Mouse (Mus musculus) mesoderm, embryonic 11.5 days (tissue): ENCODE results near the gene 2210017I01Rik.

Experiments
- DNase-seq: peaks from one replicate; pipeline ENCODE4 v3.0.0-alpha.2; 2012; ENCODE audit warnings: low read depth, low spot score

2210017I01Rik gene

DNA sequence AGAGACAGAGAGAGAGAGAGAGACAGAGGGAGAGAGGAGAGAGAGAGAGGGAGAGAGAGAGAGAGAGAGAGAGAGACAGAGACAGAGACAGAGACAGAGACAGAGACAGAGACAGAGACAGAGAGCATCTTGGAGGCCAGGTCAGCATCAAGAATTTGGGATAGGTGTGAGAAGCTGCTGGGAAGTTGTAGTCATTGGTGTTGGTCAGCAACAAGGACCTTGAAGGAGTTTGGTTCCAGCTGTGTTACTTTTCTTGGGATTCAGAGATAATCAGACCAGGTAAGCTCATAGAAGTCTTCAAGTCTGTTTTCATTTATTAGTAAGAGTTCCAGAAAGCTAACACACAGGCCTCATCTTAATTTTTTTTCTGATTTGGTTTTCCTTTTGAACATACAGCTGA, at the start of gene 2210017I01Rik:
Gene 2210017I01Rik, minus strand, starts transcription at position 101 of the 400 bp plus-strand sequence.
- DNase-seq = no peak

DNA sequence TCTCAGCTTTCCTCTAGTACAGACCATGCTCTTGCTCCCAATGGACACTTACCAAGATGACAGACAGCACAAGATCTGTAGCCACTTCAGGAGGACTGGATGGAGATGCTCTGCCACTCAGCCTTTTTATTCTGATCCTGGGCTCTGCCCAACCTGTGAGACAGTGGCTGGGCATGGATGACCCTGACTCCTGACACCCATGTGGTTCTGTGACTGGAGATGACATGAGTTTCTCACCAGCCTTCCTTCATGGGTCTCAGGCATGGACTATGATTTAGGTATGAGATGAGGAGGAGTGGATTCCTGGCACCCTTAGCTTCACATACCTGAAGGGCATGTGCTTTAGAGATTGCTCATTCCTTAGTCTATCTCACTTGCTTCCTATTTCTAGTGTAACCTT, 49.5 kb upstream of the 2210017I01Rik start, which contains the start of gene Lce1b:
Gene Lce1b, minus strand, starts transcription at position 101 of the 400 bp plus-strand sequence.
- DNase-seq = no peak

DNA sequence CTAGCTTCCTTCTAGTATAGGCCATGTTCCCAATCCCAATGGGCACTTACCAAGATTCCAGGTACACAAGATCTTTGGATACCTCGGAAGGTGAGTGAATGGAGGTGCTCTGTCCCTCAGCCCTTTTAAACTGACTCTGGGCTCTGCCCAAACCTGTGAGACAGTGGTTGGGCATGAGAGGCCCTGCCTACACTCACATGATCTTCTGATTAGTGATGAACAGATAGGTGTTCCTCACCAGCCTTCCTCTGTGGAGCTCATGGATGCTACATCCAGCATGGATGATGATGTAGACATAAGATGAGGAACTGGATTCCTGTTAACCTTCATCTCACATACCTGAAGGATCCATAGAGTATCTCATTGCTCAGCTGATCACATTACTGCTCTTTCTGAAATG, 40.9 kb upstream of the 2210017I01Rik start, which contains the start of gene Lce1a1:
Gene Lce1a1, minus strand, starts transcription at position 101 of the 400 bp plus-strand sequence.
- DNase-seq = no peak

DNA sequence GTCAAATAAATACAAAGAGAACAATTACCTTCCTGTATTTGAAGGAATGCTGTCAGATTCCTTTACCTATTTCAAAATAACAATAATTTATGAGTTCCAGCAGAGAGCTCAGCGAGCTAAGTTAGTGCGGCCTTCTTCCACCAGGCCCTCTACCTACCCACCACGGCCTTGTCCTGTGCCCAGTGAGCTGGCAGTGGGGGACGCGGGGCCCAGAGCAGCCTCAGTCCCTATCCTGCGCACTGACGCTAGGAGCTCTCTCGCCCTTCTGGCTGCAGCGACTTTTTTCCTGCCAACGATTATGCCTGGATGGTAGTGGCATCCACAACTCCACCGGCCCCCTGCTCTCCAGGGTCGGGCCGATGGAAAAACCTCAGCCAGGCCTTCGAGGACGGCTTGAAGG, 32.6 kb upstream of the 2210017I01Rik start:
- no peak for DNase-seq

DNA sequence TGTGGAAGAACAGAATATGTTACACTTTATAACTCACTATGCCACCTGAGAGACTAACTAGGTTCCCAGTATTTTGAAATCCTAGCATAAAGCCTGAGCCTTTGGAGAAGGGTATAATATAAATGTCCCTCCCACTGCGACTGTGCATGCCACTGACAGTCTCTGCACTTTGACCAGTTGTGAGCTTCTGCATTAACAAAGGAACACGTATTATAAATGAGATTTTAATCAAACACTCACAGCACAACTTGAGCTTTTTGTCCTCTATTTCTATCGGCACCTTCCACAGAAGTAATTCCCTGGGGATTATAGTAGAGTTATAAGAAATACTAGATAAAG, 31.3 kb upstream of the 2210017I01Rik start:
- no peak for DNase-seq

DNA sequence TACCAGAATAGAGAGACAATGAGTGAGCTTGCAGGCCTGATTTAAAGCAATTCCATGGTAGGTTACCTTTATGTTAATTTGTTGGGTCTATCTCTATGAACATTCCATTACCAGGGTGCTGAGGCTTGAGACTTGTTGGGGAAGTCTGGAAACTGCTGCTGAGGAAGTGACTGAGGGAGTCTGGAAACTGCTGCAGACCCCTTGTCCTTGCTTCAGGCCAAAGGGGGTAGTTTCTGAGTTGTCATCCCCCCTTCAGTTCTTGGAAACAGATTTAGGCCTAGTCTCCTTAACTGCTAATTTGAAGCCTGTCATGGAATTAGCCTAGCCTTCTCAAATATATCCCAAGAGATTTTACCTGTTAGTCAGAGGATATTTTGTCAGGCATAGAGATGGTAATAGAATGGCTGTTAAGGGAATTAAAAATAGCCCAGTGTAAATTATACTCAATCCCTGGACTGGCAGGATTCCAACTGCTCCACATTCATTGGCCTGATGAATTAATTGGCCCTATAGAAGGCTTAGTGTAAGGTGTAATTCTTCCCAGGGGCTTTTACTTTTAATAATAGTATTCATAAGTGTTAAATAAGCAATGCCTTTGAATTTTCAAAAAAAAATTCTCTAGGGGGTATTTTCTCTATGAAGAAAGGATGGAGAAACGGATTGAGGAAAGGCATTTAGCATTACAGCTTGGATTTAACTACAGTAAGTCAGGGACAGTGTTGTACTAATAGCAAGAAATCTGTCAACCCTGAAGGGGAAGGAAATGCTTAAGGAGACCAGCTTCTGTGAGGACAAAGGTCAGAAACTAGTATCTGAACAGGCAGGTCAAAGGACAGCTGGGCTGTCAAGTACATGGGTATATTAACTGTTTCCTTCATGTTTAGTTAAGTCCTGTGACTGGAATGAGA, 30.7 kb upstream of the 2210017I01Rik start:
- DNase-seq = peak; percentile 6

DNA sequence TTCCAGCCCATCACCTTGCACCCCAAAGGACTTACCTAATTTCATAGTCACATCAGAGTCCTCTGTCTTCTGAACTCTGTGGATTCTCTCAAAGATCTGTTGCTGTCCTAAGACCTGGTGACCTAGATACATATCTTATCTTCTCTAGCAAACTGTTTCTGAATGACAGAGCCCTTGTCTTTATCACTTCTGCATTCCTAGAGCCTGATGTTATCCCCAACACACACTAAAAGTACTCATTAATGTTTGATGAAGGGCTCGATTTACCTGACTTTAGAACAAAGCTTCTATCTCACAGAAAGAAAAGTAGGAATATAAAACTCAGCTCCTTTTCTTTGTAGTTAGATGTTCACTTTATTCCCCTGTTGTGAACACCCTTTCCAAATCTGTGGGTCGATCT, 14.3 kb upstream of the 2210017I01Rik start, which contains the start of gene Lce6a:
Gene Lce6a, minus strand, starts transcription at position 101 of the 400 bp plus-strand sequence.
- DNase-seq = no peak

DNA sequence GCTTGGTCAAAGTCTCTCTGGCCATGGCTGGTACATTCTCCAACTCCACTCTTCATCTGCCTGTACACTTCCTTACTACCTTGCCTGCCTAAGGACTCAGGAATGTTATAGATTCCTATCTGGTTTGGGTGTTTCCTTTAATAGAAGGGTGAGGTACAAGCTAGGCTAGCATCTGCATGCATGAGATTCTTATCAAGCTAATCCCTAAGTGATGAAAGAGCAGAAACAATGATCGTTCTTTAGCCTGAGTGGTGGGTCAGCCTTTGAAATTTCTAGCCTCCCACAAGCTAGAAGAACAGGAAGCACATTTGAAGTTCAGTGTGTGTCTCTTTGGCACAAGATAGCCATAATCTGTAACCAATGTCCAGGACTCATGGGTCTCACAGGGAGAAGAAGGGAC, 2.5 kb upstream of the 2210017I01Rik start:
- no peak for DNase-seq

DNA sequence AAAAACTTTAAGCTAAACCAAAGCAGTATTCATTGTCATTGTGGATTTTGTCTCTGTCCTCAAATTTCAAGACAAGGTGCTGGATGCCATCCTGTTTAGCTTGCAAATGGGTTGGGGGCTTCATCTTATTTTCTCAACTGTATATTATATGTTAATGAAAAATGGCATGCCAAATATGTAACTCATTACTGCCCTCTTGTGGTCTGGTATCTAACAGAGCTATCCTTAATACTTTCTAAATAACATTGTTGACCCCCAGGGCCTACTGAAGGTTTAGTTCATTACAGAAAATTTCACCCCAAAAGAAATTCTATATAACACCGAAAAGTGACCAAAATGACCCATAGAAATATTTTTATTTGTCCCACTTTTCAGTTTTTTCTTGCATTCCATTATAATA, 5.1 kb downstream of the 2210017I01Rik start:
- DNase-seq = peak; percentile 29

DNA sequence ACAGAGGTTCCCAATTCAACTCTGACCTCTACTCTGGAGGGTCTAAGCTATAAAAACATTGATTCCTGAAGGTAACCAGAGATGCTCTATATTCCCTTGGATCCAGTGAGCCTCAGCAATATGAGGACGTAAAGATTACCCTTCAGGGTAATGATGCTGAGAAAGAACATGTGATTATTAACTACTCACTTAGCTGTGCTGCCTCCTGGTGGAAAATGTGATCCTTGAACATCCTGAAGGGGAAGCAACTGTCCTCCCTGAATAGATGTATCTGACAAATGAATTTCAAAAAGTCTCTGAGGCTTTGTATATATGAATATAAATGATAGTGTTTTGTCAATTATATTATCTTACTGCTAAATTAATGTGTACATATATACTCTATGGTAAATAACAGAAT, 6.8 kb downstream of the 2210017I01Rik start:
- no peak for DNase-seq

DNA sequence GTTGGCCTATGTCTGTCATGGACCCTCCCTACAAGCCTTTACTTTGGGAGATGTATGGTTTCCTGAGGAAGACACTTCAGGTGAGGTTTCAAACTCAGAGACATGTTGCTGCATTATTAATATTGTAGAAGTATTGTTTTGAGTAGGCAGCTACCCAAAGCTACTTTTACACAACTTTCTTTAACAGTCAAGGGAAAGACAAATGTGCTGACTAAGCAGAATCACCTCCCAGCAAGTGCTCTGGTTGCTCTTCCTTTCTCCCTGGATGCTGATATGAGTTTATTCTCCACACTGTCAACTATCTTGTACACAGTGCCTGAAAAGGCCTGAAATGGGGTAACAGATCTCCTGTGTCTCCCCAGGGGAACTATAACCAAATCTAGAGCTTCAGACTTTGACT, 7.3 kb downstream of the 2210017I01Rik start:
- no peak for DNase-seq

DNA sequence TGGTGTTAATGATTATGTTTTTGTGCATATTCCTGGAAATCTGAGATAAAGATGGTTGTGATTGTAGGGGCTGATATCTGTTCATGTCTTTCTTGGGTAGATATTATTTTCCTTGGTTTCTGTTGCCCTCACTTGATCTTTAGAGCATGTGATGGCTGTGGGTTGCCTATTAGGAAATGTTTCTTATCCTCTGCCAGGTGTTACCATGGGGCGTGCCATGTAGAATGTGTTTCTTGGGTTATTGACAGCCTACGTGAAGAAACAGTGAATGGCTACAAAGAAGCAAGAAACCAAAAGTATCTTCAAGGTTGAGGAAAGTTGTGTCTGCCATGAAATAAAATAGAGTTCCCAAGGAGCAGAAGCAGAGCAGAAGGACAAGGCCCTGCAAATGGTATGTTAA, 8.9 kb downstream of the 2210017I01Rik start:
- DNase-seq = no peak

DNA sequence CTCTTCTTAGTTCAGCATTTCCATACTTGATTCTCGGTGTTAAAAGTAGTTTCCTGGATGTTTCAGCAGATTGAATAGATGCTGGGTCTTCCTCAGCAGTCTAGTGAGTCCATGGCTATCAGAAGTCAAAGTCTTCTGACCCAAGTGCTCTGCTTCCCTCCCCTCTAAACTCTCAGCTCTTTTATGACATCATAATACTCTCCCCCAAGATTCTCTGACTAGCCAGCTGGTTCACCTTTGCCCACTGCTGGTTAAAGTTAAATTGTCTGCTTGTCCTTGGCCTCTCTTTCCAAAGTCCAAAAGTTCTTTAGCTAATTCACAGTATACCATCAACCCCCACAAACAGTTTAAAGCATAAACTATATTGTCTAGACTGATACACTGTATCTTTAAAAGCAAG, 18.4 kb downstream of the 2210017I01Rik start, which contains the start of gene Smcp:
Gene Smcp, minus strand, starts transcription at position 140 of the 400 bp plus-strand sequence.
- no peak for DNase-seq

DNA sequence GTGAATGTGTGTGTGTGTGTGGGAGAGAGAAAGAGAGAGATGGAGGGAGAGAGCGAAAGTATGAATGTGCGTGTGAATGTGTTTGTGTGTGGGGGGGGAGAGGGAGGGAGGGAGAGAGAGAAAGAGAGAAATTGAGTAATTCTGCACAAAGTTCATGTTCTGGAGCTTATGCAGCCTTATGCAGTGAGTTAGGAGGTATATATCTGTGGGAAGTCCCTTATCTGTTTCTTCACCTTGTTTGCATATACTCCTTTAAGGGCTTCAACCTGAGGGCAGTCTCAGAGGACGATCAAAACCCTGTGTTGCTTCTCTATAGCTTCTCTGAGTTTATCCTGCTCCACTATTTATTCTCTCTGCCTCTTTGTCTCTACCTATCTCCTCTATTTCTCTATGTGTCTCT, 20.1 kb downstream of the 2210017I01Rik start:
- DNase-seq = no peak

DNA sequence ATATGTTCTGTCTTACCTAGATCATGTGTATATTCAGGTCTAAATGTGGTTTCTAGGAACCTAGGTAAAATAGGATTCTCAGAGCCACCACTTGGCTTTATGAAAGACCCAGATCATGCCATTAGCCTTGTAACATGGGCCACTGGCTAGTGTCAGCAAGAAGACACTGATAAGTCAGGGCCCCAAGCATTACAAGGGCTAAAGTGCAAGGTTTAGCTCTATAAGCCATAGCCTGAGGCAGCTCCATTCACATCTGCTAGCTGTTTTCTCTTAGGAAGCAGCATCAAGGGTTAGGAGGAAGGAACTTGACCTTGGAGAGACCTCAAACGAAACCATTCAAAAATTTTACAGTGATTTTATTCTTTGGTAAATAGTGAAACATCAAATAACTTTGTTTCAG, 22.2 kb downstream of the 2210017I01Rik start:
- no peak for DNase-seq

DNA sequence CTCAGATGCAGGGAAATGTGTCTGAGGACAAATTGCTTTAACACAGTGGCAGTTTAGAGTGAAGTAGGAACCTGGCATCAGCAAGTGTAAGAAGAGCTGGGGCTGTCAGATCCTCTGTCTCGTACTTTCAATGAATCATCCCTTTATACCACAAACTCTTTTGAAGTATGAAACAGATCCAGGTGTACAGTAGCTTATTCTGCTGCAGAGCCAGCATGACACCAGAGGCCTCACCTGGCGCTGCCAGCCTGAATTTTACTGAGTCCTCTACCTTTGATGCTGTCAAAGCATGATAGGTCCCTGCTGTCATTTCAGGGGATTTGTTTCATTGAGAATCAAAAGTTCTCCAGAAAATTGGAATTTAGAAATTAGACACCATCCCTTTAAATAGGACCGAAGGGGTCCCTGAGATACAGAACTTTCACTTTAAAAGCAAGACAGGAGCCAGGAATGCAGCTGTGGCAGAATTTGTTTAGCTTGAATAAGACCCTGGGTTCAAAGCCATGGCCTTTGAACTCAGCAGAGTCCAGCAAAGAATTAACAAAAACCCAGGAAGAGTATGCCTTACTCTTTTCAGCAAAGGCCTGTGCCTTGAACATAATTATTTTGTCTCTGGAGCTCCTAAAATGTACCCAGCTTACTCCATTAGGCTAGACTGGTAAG, 24.0 kb downstream of the 2210017I01Rik start:
- no peak for DNase-seq

DNA sequence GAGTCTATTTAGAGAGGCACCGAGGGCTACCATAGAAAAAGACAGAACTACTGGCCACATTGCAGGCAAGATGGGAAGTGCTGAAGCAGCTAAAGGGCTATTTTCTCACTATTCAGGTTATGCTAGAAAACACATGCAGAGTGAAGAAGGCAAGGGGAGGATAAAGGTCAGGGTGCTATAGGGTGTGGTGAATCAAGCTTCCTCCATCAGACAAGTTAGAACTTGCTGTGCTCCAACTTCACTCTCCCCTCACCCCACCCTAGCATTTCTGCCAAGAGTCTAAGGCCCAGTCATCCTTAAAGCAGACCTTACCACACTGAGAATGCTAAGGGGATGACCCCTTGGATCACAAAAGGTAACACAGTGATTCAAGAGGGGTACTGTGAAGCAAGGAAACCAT, 27.8 kb downstream of the 2210017I01Rik start:
- DNase-seq = no peak

DNA sequence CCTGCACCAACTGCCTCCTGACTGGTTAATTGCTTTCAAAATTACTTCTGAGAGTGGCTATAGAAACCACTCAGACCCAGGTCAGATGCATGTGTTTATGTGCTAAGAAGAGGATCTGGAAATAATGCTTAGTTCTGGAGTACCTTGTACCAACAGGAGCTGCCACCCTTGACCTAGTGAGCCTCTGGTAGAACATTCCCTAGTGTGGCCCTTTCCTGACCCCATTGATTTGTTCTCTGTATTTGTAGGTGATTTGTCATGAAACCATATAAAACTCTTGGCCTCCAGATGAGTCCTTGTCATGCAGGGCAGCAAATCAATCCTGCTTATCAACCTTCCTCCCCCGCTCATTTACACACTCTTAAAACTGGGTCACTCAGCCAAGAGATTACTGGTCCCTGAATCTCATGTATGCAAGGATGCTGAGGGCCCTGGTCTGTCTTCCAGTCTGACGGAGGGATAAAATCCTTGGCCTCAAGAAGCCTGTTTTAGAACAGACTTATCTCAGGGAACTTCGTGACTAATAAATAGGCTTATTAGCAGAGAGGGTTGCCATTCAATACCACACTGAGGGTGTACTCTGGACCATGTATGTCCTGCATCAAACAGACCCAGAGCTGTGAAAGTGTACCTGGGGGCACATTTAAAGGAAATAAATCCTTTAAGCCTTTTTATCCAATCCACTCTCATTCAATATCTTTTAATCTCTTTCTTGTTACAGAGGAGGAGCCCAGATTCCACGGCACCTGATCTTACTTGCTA, 28.5 kb downstream of the 2210017I01Rik start:
- no peak for DNase-seq

DNA sequence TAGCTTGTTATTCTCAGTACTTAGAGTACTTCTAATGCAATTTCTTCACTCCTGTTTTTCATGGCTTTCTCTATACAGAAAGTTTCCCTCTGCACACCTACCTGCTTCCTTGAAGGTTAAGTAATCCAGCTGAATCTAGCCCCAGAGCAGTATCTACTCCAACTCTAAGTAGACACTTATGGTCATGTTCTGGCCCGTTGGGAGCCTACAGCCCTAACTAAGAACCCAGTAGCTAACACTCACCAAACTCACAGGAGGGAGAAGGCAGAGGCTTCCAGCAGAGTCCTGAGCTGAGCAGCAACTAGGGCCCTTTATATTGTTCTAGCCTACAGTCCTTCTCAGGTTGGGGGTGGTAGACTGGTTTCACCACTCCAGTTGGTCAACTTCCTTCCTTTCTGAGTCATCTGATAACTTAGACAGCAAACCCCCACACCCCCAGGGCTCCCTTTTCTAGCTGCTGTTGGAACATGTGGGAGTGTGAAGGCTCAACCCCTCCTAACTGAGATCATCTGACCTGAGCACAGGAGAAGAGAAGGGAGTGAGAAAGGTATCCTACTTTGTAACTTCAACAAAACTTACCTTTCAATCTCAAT, 33.7 kb downstream of the 2210017I01Rik start, which contains the start of gene Ivl:
Gene Ivl, minus strand, starts transcription at position 287 of the 593 bp plus-strand sequence.
- DNase-seq = no peak

DNA sequence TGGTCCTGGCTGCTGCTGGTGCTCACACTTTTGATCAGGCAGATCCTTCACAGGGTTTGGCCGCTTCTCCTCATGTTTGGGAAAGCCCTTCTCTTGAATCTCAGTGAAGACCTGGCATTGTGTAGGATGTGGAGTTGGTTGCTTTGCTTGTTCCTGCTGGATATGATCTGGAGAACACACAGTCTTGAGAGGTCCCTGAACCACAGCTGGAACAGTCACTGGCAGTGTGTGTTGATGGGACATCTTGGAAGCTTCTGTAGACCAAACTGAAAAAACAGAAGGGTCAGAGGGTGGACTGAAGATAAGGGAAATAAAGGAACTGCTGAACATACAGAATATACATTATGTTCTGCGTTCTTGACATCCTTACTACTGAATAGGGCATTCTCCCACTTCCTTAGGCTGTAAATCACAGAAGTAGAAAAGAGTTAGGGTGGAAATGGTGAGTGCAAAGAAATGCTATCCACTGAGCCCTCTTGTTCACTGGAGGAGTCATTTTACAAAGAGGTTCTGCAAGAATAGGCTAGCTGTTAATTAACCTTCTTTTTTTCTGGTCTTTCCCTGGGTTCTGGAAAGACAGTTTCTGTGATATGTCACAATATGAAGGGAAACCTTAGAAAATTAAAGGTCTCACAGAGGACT, 34.7 kb downstream of the 2210017I01Rik start:
- DNase-seq = no peak

DNA sequence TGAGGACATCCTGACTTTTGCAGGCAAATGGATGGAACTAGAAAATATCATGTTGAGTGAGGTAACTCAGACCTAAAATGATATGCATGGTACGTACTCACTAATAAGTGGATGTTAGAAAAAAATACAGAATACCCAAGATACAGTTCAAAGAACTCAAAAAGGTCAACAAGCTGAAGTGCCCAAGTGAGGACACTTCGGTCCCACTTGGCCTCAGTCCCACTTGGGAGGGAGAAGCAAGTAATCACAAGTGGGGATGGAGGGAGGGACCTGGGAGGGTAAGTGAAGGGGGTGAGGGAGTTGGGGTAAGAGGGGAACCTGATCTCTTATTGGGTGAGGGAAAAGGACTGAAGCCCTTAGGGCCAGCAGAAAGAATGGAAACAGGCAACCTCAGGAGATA, 38.5 kb downstream of the 2210017I01Rik start:
- DNase-seq = no peak
